Mouse (Mus musculus): ENCODE measurements around the gene Pigf.

Pigf gene

GRCm38 (mm10) chr17:87036141-87037073, 11.2 kb upstream of the Pigf start:
- DNase-seq (ENCODE audit: low spot score in 2 of 2): peak in 1 of 2 experiments; percentile 25

- DNase-seq (ENCODE audit: low spot score in 2 of 2): no peak
These were observed 539 bp downstream of the Pigf start for GRCm38 (mm10) chr17:87024491-87025242.

- no peak for DNase-seq (ENCODE audit: low spot score in 2 of 2)
These were observed 5.5 kb downstream of the Pigf start for GRCm38 (mm10) chr17:87019692-87020091.

GRCm38 (mm10) chr17:87011301-87012019, 13.7 kb downstream of the Pigf start:
- DNase-seq (ENCODE audit: low spot score in 2 of 2): peak; percentile 31 to 80

- DNase-seq (ENCODE audit: low spot score in 2 of 2): no peak
These were observed 16.3 kb downstream of the Pigf start for GRCm38 (mm10) chr17:87008950-87009349.

- DNase-seq (ENCODE audit: low spot score in 2 of 2): no peak
These were observed 27.9 kb downstream of the Pigf start for GRCm38 (mm10) chr17:86997323-86997722.

GRCm38 (mm10) chr17:86991306-86991705, 33.9 kb downstream of the Pigf start:
- no peak for DNase-seq (ENCODE audit: low spot score in 2 of 2)

- no peak for DNase-seq (ENCODE audit: low spot score in 2 of 2)
These were observed 36.5 kb downstream of the Pigf start for GRCm38 (mm10) chr17:86988601-86989184.

GRCm38 (mm10) chr17:86988161-86988560, 37.0 kb downstream of the Pigf start:
- no peak for DNase-seq (ENCODE audit: low spot score in 2 of 2)

GRCm38 (mm10) chr17:86986449-86987138, 38.6 kb downstream of the Pigf start:
- no peak for DNase-seq (ENCODE audit: low spot score in 2 of 2)

GRCm38 (mm10) chr17:86982497-86982896, 42.7 kb downstream of the Pigf start:
- DNase-seq (ENCODE audit: low spot score in 2 of 2): no peak

GRCm38 (mm10) chr17:86981701-86982100, 43.5 kb downstream of the Pigf start:
- DNase-seq (ENCODE audit: low spot score in 2 of 2): no peak

GRCm38 (mm10) chr17:86981205-86981604, 44.0 kb downstream of the Pigf start:
- DNase-seq (ENCODE audit: low spot score in 2 of 2): no peak

- no peak for DNase-seq (ENCODE audit: low spot score in 2 of 2)
These were observed 46.7 kb downstream of the Pigf start for GRCm38 (mm10) chr17:86978496-86978895.

- no peak for DNase-seq (ENCODE audit: low spot score in 2 of 2)
These were observed 48.8 kb downstream of the Pigf start for GRCm38 (mm10) chr17:86976387-86976786.

GRCm38 (mm10) chr17:86973097-86973496, 52.1 kb downstream of the Pigf start:
- no peak for DNase-seq (ENCODE audit: low spot score in 2 of 2)

GRCm38 (mm10) chr17:86971860-86972259, 53.3 kb downstream of the Pigf start:
- no peak for DNase-seq (ENCODE audit: low spot score in 2 of 2)

- no peak for DNase-seq (ENCODE audit: low spot score in 2 of 2)
These were observed 54.2 kb downstream of the Pigf start for GRCm38 (mm10) chr17:86971036-86971435.

GRCm38 (mm10) chr17:86970026-86970750, 55.0 kb downstream of the Pigf start:
- no peak for DNase-seq (ENCODE audit: low spot score in 2 of 2)

- no peak for DNase-seq (ENCODE audit: low spot score in 2 of 2)
These were observed 55.6 kb downstream of the Pigf start for GRCm38 (mm10) chr17:86969582-86969981.

Measured in left cerebral cortex, adult 9 months (tissue).